Mouse (Mus musculus) telencephalon, adult 2 months (tissue): ENCODE results near the gene Gng11.

Experiments
- DNase-seq: peaks from one replicate; pipeline ENCODE4 v3.0.0-alpha.2; 2011; ENCODE audit warnings: low read depth, low spot score

Gene Gng11

GRCm38 (mm10) chr6:4003890-4004306, at the start of gene Gng11:
Gng11 (plus strand) TSS chr6:4003904.
- DNase-seq, result no peak

DNA sequence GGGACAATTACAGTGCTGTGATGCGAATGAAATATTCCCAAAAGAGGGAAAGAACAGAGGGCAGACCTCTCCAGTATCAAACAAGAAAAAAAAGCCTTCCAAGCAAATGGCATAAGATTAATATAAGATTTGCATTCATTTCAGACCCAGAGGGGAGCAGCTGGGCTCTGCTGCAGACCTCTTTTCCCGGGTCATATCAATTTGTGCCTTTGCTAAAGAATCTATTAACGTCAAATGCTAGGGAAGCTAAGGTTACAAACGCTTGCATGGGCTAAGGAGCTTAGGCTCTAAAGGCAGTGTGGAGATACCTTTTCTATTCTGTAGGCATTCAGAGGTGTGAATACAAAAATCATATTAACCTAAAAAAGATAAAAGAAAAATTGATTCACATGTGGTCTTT, 48.7 kb upstream of the Gng11 start:
- no peak for DNase-seq

DNA sequence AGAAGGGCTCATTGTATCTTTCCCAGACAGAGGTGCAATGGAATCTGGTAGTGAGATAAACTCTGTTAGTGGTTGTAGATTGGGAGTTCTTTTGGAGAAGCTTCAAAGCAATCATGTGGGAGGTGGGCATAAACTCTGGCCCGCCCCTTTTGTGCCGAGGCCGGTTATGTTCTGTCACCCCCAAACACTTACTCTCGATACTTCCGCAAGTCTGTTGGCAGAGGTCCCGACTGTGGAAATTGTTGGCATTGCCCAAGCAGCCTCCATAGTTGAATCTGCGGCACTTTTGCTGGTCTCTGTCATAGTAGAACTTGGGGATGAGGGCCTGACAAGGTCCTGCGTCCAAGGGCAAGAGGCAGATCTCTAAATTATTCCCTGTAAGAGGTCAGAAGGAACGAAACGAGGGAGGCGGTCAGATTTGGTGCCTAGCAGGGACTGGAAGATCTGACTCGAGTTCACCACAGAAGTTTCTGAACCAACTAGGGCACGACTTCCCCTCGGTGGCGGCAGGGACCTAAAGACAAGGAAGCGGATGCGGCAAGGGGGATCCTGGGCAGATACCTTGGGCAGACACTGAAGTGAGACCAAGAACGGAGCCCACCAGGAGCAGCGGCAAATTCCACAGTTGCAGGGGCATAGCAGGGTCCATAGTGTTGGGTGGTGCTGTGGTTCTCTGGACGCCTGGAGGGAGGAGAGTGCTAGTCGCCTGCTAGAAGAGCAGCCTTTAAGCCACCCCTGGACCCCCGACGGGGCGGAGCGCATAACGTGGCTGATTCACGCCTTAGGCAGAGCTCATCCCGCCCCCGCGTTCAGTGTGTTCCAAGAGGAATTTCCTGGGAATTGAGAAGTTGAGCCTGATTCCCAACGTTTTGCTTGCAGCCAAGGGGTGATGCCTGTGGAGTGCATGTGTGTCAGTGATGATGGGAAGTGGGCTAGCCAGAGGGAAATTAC, 35.8 kb upstream of the Gng11 start:
- no peak for DNase-seq

- no peak for DNase-seq
These were observed 30.0 kb upstream of the Gng11 start for GRCm38 (mm10) chr6:3973679-3974078.

- no peak for DNase-seq
These were observed 20.9 kb upstream of the Gng11 start for GRCm38 (mm10) chr6:3982661-3983284.

- DNase-seq, result no peak
These were observed 15.0 kb upstream of the Gng11 start, which contains the start of gene Tfpi2 for GRCm38 (mm10) chr6:3988750-3989149. Tfpi2 (minus strand) TSS chr6:3988919.

DNA sequence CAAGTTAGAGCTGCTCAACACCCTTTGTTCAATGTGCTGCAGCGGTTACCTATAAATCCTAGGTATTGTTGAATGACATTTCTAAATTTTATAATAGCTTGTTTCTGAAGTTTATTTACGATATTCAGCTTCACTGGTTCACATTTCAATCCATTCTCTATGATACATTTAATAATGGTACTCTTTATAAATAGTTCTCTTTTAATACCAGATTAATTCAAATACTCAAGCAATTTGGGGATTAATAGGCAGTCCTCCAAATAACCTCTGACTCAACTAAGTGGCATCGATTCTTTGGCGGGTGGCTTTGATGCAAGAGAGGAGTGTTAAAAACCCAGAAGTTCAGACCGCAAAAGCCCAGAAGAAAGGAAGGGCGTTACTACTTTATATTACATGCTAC, 10.2 kb upstream of the Gng11 start, which contains the start of gene Gngt1:
TSS of gene Gngt1 (plus strand) at position 301 of the 400 bp plus-strand sequence.
- DNase-seq, result no peak

- no peak for DNase-seq
These were observed 5.6 kb upstream of the Gng11 start for GRCm38 (mm10) chr6:3998089-3998488.

DNA sequence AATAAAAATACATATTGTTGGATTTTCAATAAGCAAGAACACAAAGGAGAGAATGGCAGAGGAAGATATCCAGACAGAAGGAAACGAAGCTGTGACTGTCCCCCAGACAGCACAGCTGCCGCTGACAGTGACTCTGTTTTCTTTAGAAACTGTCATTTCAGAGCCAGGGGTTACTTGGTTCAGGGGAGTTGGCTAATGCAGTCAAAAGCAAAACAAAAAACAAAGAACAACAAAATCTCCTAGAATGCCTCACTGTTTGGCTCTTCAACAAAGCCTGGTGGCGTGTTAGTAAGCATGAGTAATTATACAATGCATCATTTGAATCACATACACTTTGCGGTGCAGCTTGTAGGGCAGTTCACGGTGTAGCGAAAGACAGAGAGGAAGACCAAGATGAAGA, 4.4 kb upstream of the Gng11 start:
- DNase-seq, result peak; percentile 46

- no peak for DNase-seq
These were observed 3.0 kb upstream of the Gng11 start for GRCm38 (mm10) chr6:4000716-4001115.

- no peak for DNase-seq
These were observed 259 bp upstream of the Gng11 start for GRCm38 (mm10) chr6:4003445-4003844.

DNA sequence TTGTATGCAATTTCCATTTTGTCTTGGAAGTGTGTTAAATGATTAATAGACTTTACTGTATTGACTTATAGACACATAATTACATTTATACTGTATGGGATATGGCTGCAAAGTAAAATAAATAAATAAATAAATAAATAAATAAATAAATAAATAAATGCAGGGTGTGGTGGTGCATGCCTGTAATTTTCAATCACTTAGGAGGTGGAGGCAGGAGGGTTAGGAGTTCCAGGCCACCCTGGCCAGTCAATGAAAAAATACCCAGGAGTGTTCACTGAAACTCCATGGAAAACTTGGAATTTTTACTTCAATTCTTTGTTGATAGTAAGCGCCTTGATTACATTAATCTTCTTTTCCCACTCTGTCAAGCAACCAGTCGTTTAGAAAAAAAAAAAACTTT, 1.1 kb downstream of the Gng11 start:
- DNase-seq, result no peak

GRCm38 (mm10) chr6:4008501-4009040, 4.9 kb downstream of the Gng11 start:
- no peak for DNase-seq

GRCm38 (mm10) chr6:4009548-4009947, 5.8 kb downstream of the Gng11 start:
- no peak for DNase-seq

DNA sequence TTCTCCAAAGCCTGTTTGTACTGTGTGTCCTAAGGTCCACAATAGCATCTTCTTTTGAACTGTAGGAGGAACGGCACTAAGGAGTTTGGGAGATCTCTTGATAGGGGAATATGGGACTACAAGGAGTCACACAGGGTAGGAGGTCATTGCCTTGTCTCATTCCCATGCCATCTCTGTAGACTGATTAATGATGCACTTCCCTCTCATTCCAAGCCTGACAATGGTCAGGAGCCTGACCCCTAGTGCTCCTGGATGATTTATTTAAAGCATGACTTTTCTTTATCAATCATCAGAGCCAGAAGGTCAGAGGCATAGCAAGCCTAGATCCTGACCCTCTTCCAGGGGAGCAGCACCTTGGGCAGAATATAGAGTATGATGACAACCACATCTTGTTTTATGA, 18.9 kb downstream of the Gng11 start:
- DNase-seq, result no peak

DNA sequence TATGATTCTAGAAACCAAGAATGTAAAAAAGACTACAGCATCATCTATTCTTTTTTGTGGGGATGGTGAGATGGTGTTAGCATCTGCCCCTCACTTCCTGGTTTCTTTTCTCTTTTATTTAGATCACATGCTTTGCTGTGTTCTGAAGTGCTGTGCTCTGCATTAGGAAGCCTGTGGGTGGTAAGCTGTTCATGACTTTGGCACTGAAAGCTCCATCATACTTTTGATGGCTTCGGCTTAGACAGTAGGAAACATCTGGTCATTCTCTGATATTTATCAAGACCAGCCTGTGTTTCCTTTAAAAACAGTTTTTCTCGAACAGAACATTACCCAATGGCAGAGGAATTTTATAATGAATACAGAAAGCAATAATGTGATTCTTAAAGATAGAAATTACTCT, 22.7 kb downstream of the Gng11 start:
- DNase-seq, result no peak

GRCm38 (mm10) chr6:4030956-4031355, 27.3 kb downstream of the Gng11 start:
- DNase-seq, result peak; percentile 2

DNA sequence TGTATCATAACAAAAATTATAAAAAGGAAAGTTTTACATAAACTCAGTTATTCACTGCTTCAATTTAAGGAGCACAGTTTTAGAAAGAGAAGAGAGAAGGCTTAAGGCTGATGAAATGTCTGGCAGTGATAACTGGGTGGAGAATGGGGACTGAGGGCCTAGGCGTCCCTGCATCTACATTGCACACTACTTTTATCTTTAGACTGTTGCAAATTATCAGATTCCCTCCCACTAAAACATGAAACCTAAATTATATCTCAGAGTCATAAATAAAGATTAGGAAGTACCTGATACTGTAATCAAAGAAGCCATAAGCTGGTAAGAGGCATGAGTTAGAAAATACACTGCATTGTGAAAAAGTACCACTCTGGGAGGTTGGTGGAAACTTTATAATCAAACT, 38.1 kb downstream of the Gng11 start:
- DNase-seq, result no peak

DNA sequence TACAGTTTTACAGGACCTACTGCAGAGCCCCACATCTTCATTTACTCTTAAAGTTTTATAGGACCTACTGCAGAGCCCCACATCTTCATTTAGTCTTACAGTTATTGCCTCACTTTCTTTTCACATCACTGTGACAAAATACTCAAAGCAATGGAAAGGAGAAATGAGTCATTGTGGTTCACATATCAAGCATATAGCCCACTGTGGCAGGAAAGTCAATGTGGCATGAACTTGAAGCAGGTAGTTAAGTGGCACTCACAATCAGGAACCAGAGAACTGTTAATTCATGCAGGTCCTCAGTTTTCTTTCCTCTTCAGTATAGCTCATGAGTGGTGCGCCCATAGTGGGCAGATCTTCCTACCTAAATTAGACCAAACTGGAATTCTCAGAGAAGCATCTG, 43.5 kb downstream of the Gng11 start:
- DNase-seq, result no peak

GRCm38 (mm10) chr6:4052843-4053242, 49.1 kb downstream of the Gng11 start:
- DNase-seq, result no peak

DNA sequence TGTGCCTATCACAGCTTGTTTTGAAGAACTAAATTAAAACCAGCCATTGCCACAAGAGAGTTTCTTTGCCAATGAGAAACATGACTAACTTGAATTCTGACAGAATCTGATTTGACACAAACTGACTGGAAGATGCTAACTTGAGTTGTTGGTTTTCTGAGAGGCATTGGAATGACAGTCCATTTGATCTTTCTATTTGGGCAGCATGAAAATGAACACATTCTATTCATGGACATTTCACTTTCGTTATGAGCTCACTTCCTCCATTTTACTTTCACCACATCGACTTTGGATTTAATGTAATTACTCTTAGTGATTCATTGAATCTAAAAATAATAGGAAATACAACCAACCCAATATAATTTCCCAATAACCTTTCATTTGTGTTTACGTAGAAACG, 50.7 kb downstream of the Gng11 start:
- no peak for DNase-seq
